Mouse (Mus musculus) G1E (cell line): ENCODE measurements around the gene Ces2a. TPM values are rescaled to one million over a fixed set of nuclear protein-coding genes. Genes with fewer than 3 reads are reported as not detected.

Experiments used
- ATAC-seq: 2 replicates; pipeline ENCODE4 v1.8.0; 2016; ENCODE audit warnings: mild to moderate bottlenecking; ENCODE audit not compliant: insufficient number of reproducible peaks, poor library complexity, low FRiP score, severe bottlenecking; ENCODE audit errors: extremely low read depth
- DNase-seq: peaks from one replicate; pipeline ENCODE4 v3.0.0; 2012; ENCODE audit warnings: low spot score
- H3K27me3 ChIP-seq: 2 replicates; pipeline ENCODE4 v1.6.1; 2012; ENCODE audit warnings: mild to moderate bottlenecking, low read length, inconsistent platforms; ENCODE audit not compliant: insufficient read depth
- H3K36me3 ChIP-seq: replicated peaks from 2 replicates; pipeline ENCODE3; 2012; ENCODE audit warnings: mild to moderate bottlenecking, inconsistent platforms
- H3K4me1 ChIP-seq: 2 replicates; pipeline ENCODE4 v1.6.1; 2012; ENCODE audit warnings: low read depth, low read length, inconsistent platforms, mixed read lengths; ENCODE audit not compliant: insufficient read depth
- H3K4me3 ChIP-seq: 2 replicates; pipeline ENCODE4 v1.5.1; 2012; ENCODE audit warnings: low read depth, mild to moderate bottlenecking, inconsistent platforms, low read length, moderate library complexity, mixed read lengths
- H3K9me3 ChIP-seq: replicated peaks from 2 replicates; pipeline ENCODE4 v1.6.1; 2012; ENCODE audit warnings: inconsistent platforms
- CTCF ChIP-seq: IDR thresholded peaks from 2 replicates; pipeline ENCODE4 v1.5.1; 2012; ENCODE audit warnings: low read depth, low read length, inconsistent platforms, mixed read lengths
- GATA1 ChIP-seq: IDR thresholded peaks from 2 replicates; pipeline ENCODE4 v1.6.1; 2012; ENCODE audit warnings: borderline replicate concordance, low read length, inconsistent platforms, mixed read lengths
- GATA2 ChIP-seq: IDR thresholded peaks from 2 replicates; pipeline ENCODE4 v1.6.1; 2012; ENCODE audit warnings: low read depth, low read length, inconsistent platforms, borderline replicate concordance
- POLR2AphosphoS5 ChIP-seq: IDR thresholded peaks from 2 replicates; pipeline ENCODE4 v1.6.1; 2012; ENCODE audit warnings: low read depth, low read length, inconsistent platforms; ENCODE audit not compliant: insufficient replicate concordance
- TAL1 ChIP-seq: conservative IDR thresholded peaks from 2 replicates; pipeline ENCODE4 v1.6.1; 2012; ENCODE audit warnings: low read depth, low read length, inconsistent platforms, mixed read lengths
- polyA plus RNA-seq: library from polyadenylated mRNA; stranded (reverse); fragments of >175 nt; gene quantifications from 2 replicates; pipeline ENCODE4 v1.2.3, GENCODE M21; 2012
- total RNA-seq, 2 experiments: library from RNA; stranded (forward) in 1 of 2; stranded (reverse) in 1 of 2; fragments of 200-1000 nt in 1 of 2; fragments of >200 nt in 1 of 2; fragmentation: Nextera tagmentation in 1 of 2; gene quantifications; 2 replicates each; pipeline ENCODE4 v1.2.3; 2014 to 2017

Gene Ces2a
- total and polyA plus RNA-seq, 3 experiments = not detected

DNA sequence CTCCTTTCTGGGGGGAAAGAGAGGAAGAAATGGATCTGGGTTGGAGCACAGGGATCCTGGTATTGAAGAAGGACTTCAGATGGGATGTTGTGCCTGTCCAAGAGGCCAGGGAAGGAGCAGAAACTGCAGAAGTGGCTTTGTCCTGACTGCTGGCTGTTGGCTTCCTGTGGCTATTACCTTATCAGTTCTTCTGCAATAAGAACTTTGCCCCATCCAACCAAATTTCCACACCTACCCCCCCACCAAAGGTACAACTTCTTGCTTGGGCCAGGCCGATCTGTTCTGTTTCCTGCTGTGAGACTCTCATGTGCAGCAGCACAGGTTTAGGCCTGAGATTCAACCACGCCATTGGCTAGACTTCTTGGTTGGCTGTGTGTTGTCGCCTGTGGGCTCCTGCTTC lies 36.6 kb downstream of the Ces2a start:
- no peak for DNase-seq
- no peak for TF ChIP-seq GATA1
- TF ChIP-seq POLR2AphosphoS5 = no peak
- no peak for TF ChIP-seq CTCF
- no peak for TF ChIP-seq GATA2
- TF ChIP-seq TAL1 = no peak
- Histone ChIP-seq H3K9me3 (no peaks in the 10 kb centered on the region), H3K36me3 (no peaks in the 10 kb centered on the region), H3K4me3 (no peak overlapping the region), H3K4me1 (no peaks in the 10 kb centered on the region), H3K27me3 (peaks cover 5% of the 10 kb centered on the region; the same call in 1 of the 2 replicates)
- ATAC-seq = no peak

DNA sequence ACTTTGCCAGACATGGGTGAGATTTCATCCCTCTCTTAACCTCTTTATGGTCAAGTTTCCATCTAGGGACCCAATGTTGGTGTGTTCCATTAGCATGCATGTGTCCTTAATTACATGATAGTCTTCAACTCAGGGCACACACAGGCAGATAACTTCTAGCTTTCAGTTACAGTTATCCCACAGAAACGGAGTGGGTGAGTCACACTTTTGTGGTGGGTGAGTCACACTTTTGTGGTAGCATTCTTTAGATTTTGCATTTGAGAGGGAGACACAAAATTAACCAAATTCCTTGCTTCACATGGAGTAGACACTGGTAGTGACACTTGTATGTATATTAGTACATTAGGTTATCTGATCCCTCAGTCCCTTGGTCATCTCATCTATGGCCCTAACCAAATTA lies 53.2 kb downstream of the Ces2a start:
- Histone ChIP-seq H3K4me3 (no peak overlapping the region), H3K4me1 (no peaks in the 10 kb centered on the region), H3K9me3 (no peaks in the 10 kb centered on the region), H3K27me3 (no peaks in the 10 kb centered on the region), H3K36me3 (no peaks in the 10 kb centered on the region)
- TF ChIP-seq GATA2 (no peak), TAL1 (no peak), GATA1 (no peak), POLR2AphosphoS5 (no peak), CTCF (no peak)
- DNase-seq (no peak), ATAC-seq (no peak)

DNA sequence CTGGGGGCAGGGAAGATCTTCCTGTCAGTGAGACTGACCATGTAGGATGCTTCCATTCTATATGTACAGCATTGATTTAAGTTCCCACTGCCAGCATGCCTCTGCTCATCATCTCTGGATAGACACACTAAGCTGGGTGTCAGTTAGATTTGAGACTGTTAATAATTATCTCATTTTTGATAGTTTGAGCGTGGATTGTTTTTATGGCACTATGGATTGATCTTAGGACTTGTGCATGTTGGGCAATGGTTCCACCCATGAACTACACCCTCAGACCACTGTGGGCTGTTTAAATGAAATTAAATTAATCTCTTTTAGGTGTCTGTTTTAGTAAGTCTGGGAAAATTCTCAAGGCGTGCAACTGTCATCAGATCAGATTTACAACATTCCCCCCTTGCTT lies 55.1 kb downstream of the Ces2a start:
- H3K36me3 ChIP-seq = no peaks in the 10 kb centered on the region
- no peak for TF ChIP-seq CTCF
- TF ChIP-seq GATA1 = no peak
- TF ChIP-seq GATA2 = no peak
- TF ChIP-seq TAL1 = no peak
- no peak for TF ChIP-seq POLR2AphosphoS5
- no peaks in the 10 kb centered on the region for H3K4me1 ChIP-seq
- no peaks in the 10 kb centered on the region for H3K27me3 ChIP-seq
- H3K9me3 ChIP-seq = no peaks in the 10 kb centered on the region
- no peak overlapping the region for H3K4me3 ChIP-seq
- ATAC-seq = no peak
- DNase-seq = no peak

DNA sequence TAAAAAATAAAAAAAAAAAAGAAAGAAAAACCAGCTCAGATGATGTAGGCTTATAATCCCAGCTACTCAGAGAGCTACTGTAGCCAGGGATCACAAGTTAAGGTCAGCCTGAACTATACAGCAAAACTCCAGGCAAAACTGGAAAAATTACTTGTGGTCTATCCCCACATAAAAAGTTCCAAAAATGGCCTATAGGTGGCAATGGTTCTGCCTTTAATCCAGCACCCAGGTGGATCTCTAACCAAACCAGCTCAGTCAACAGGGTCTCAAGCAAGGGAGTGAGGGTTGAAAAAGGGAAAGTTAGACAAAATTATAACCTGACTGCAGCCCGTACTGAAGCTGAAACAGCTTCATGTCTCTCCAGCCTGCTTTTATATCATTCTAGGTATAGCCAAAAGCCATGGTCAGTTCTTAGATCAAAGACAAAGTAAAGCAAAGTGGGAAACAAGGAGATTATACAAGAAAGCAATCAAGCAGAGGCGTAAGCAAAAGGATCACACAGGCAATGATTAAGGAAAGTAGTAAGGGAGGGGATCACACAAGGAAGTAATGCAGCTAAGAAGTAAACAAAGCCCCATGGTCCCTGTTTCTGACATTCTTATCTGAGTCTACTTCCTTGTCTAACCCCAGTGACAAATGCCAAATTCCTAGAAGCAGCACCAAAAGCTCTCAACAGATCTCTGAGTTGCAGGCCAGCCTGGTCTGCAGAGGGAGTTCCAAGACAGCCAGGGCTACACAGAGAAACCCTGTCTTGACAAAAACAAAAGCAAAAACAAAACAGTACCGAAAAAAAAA lies 56.3 kb downstream of the Ces2a start:
- no peaks in the 10 kb centered on the region for H3K9me3 ChIP-seq
- TF ChIP-seq POLR2AphosphoS5 (no peak), CTCF (0 out of 2 replicates have a peak, but pooled peaks have one; percentile 18), GATA1 (no peak), GATA2 (no peak), TAL1 (no peak)
- no peaks in the 10 kb centered on the region for H3K4me1 ChIP-seq
- DNase-seq (no peak), ATAC-seq (no peak)
- H3K36me3 ChIP-seq = no peaks in the 10 kb centered on the region
- H3K27me3 ChIP-seq = no peaks in the 10 kb centered on the region
- no peak overlapping the region for H3K4me3 ChIP-seq

Other genes with a start within 250 kb of the Ces2a start
- gene Terb1, start 224.1 kb upstream of the Ces2a start, total RNA-seq (2014; fragmentation: Nextera tagmentation) = not detected in 2 replicates
- not detected in 2 replicates for gene Terb1, start 224.1 kb upstream of the Ces2a start, total RNA-seq (2017)
- not detected in 2 replicates for gene Terb1, start 224.1 kb upstream of the Ces2a start, polyA plus RNA-seq
- 63.1 and 90.0 TPM in 2 replicates for gene Nae1, start 199.4 kb upstream of the Ces2a start, total RNA-seq (2014; fragmentation: Nextera tagmentation)
- gene Nae1, start 199.4 kb upstream of the Ces2a start, total RNA-seq (2017) = 105 and 120 TPM in 2 replicates
- gene Nae1, start 199.4 kb upstream of the Ces2a start, polyA plus RNA-seq = 4.7 and 6.4 TPM in 2 replicates
- 3.4 and 3.8 TPM in 2 replicates for gene Car7, start 199.3 kb upstream of the Ces2a start, total RNA-seq (2014; fragmentation: Nextera tagmentation)
- 0.76 and 0.99 TPM in 2 replicates for gene Car7, start 199.3 kb upstream of the Ces2a start, total RNA-seq (2017)
- 0.29 and 0.43 TPM in 2 replicates for gene Car7, start 199.3 kb upstream of the Ces2a start, polyA plus RNA-seq
- gene Pdp2, start 142.6 kb upstream of the Ces2a start, total RNA-seq (2014; fragmentation: Nextera tagmentation) = 14.2 and 17.7 TPM in 2 replicates
- gene Pdp2, start 142.6 kb upstream of the Ces2a start, total RNA-seq (2017) = 20.4 and 22.8 TPM in 2 replicates
- gene Pdp2, start 142.6 kb upstream of the Ces2a start, polyA plus RNA-seq = 3.1 and 4.4 TPM in 2 replicates
- gene Cdh16, start 109.6 kb upstream of the Ces2a start, total RNA-seq (2014; fragmentation: Nextera tagmentation) = not detected in 2 replicates
- 0.17 and 0.22 TPM in 2 replicates for gene Cdh16, start 109.6 kb upstream of the Ces2a start, total RNA-seq (2017)
- not detected in 2 replicates for gene Cdh16, start 109.6 kb upstream of the Ces2a start, polyA plus RNA-seq
- 4.4 and 6.8 TPM in 2 replicates for gene Rrad, start 102.7 kb upstream of the Ces2a start, total RNA-seq (2014; fragmentation: Nextera tagmentation)
- 4.9 and 5.3 TPM in 2 replicates for gene Rrad, start 102.7 kb upstream of the Ces2a start, total RNA-seq (2017)
- 7.2 and 7.9 TPM in 2 replicates for gene Rrad, start 102.7 kb upstream of the Ces2a start, polyA plus RNA-seq
- gene Ciao2b, start 92.0 kb upstream of the Ces2a start, total RNA-seq (2014; fragmentation: Nextera tagmentation) = 20.3 and 20.9 TPM in 2 replicates
- gene Ciao2b, start 92.0 kb upstream of the Ces2a start, total RNA-seq (2017) = 44.4 and 54.3 TPM in 2 replicates
- gene Ciao2b, start 92.0 kb upstream of the Ces2a start, polyA plus RNA-seq = 75.3 and 78.3 TPM in 2 replicates
- gene Ces2b, start 97.6 kb downstream of the Ces2a start, total RNA-seq (2014; fragmentation: Nextera tagmentation) = not detected in 2 replicates
- gene Ces2b, start 97.6 kb downstream of the Ces2a start, total RNA-seq (2017) = 0.06 and 0.11 TPM in 2 replicates
- not detected in 2 replicates for gene Ces2b, start 97.6 kb downstream of the Ces2a start, polyA plus RNA-seq
- gene Ces2c, start 113.1 kb downstream of the Ces2a start, total RNA-seq (2014; fragmentation: Nextera tagmentation) = not detected in 2 replicates
- gene Ces2c, start 113.1 kb downstream of the Ces2a start, total RNA-seq (2017) = 0.66 TPM in 1 of 2 replicates, not detected in the other
- gene Ces2c, start 113.1 kb downstream of the Ces2a start, polyA plus RNA-seq = not detected in 2 replicates
- gene Ces2e, start 192.3 kb downstream of the Ces2a start, total RNA-seq (2014; fragmentation: Nextera tagmentation) = not detected in 2 replicates
- gene Ces2e, start 192.3 kb downstream of the Ces2a start, total RNA-seq (2017) = 0.05 and 0.06 TPM in 2 replicates
- gene Ces2e, start 192.3 kb downstream of the Ces2a start, polyA plus RNA-seq = not detected in 2 replicates
- not detected in 2 replicates for gene Ces2f, start 213.4 kb downstream of the Ces2a start, total RNA-seq (2014; fragmentation: Nextera tagmentation)
- gene Ces2f, start 213.4 kb downstream of the Ces2a start, total RNA-seq (2017) = 0.11 TPM in 1 of 2 replicates, not detected in the other
- not detected in 2 replicates for gene Ces2f, start 213.4 kb downstream of the Ces2a start, polyA plus RNA-seq
- 7.3 and 67.0 TPM in 2 replicates for gene Ces2g, start 227.7 kb downstream of the Ces2a start, total RNA-seq (2014; fragmentation: Nextera tagmentation)
- 1.1 and 2.0 TPM in 2 replicates for gene Ces2g, start 227.7 kb downstream of the Ces2a start, total RNA-seq (2017)
- gene Ces2g, start 227.7 kb downstream of the Ces2a start, polyA plus RNA-seq = 0.32 and 0.55 TPM in 2 replicates